Mouse (Mus musculus) heart, embryonic 14.5 days (tissue): ENCODE data around the gene Enthd1. TPM values are rescaled to one million over a fixed set of nuclear protein-coding genes. Genes with fewer than 3 reads are reported as not detected.

ENCODE experiments used
- ATAC-seq: fragments of 200-750 bp; cut with Nextera tagmentation; 2 replicates; pipeline ENCODE4 v1.8.0; 2017; ENCODE audit warnings: low read depth, moderate TSS enrichment; ENCODE audit not compliant: insufficient number of reproducible peaks, insufficient read depth, low FRiP score
- H3K27ac ChIP-seq, 2 experiments: fragments of 200-500 bp in 1 of 2; fragments of 300-500 bp in 1 of 2; sonication (generic) in 1 of 2; replicated peaks in 1 of 2; 2 replicates each; pipeline ENCODE4 v1.5.1; 2012 to 2014; ENCODE audit warnings: low read depth in 2 of 2, low read length in 2 of 2, control low read depth in 1 of 2, mild to moderate bottlenecking in 1 of 2, mixed read lengths in 1 of 2; ENCODE audit not compliant: control insufficient read depth in 1 of 2, insufficient read depth in 1 of 2
- H3K27me3 ChIP-seq: fragments of 300-500 bp; sonication (generic); 2 replicates; pipeline ENCODE4 v1.6.1; 2014; ENCODE audit warnings: mild to moderate bottlenecking, low read length, control low read depth; ENCODE audit not compliant: control insufficient read depth, insufficient read depth
- H3K36me3 ChIP-seq: fragments of 300-500 bp; sonication (generic); 2 replicates; pipeline ENCODE4 v1.6.1; 2014; ENCODE audit warnings: mild to moderate bottlenecking, control low read depth, low read length, mixed read lengths; ENCODE audit not compliant: control insufficient read depth, insufficient read depth
- H3K4me1 ChIP-seq, 2 experiments: fragments of 200-500 bp in 1 of 2; fragments of 300-500 bp in 1 of 2; sonication (generic) in 1 of 2; 2 replicates each; pipeline ENCODE4 v1.6.1; 2012 to 2014; ENCODE audit warnings: low read length in 2 of 2, control low read depth in 1 of 2, mixed read lengths in 1 of 2; ENCODE audit not compliant: control insufficient read depth in 2 of 2, insufficient read depth in 2 of 2
- H3K4me2 ChIP-seq: fragments of 300-500 bp; sonication (generic); 2 replicates; pipeline ENCODE4 v1.6.1; 2014; ENCODE audit warnings: mild to moderate bottlenecking, low read length
- H3K4me3 ChIP-seq, 2 experiments: fragments of 200-500 bp in 1 of 2; fragments of 300-500 bp in 1 of 2; sonication (generic) in 1 of 2; 2 replicates each; pipeline ENCODE4 v1.5.1; 2012 to 2014; ENCODE audit warnings: low read length in 2 of 2, mild to moderate bottlenecking in 2 of 2, control low read depth in 1 of 2, low read depth in 1 of 2, moderate library complexity in 1 of 2; ENCODE audit not compliant: control insufficient read depth in 1 of 2, insufficient read depth in 1 of 2
- H3K9ac ChIP-seq: fragments of 300-500 bp; sonication (generic); 2 replicates; pipeline ENCODE4 v1.6.1; 2014; ENCODE audit warnings: mild to moderate bottlenecking, low read length
- H3K9me3 ChIP-seq: fragments of 300-500 bp; sonication (generic); 2 replicates; pipeline ENCODE4 v1.6.1; 2016; ENCODE audit warnings: low read length, control low read depth; ENCODE audit not compliant: control insufficient read depth
- WGBS: fragments of 180-500 bp; shearing (Covaris S2); extraction: QIAGEN DNeasy Blood & Tissue Kit; methylation state at CpG from one replicate; pipeline ENCODE4 v1.1.7; 2014; 5-methylcytosine and 5-hydroxymethylcytosine counted together
- polyA plus RNA-seq: library from polyadenylated mRNA; unstranded; fragments of >200 nt; fragmentation: Nextera tagmentation; extraction: Ambion mirVana; gene quantifications from 2 replicates; pipeline ENCODE4 v1.2.1, GENCODE M21; 2014

Enthd1 gene
- polyA plus RNA-seq, 1 experiment from 2014 or later: not detected

DNA sequence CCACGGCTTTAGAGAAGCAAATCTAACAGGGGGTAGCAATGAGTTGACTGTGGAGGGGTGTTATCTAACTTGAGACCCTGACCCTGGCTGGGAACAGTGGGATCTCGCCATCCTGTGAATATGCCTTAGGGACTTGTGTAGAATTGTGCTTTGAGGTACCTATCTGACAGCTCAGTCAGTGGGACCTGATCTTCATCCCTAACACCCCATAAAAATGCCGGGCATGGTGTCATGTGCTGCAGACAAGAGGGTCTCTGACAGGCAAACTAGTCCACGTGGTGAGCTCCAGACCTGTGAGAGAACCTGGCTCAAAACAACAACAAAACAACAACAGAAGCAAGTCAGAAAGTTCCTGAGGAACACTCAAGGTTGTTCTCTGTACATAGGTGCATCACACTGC, 34.9 kb upstream of the Enthd1 start:
- Histone ChIP-seq H3K9ac (no peak overlapping the region), H3K9me3 (no peaks in the 10 kb centered on the region), H3K27me3 (no peaks in the 10 kb centered on the region), H3K4me1 (peaks cover 7 to 11% of the 10 kb centered on the region in 2 experiments; a peak in 3 of 4 replicates), H3K27ac (no peak overlapping the region), H3K4me2 (peak overlapping the region; percentile 32; the same call in 1 of the 2 replicates), H3K36me3 (no peaks in the 10 kb centered on the region), H3K4me3 (no peak overlapping the region)
- peak; percentile 43; the same call in 1 of the 2 replicates for ATAC-seq
- 39% methylated on average over 4 of the region's 4 CpGs for WGBS

DNA sequence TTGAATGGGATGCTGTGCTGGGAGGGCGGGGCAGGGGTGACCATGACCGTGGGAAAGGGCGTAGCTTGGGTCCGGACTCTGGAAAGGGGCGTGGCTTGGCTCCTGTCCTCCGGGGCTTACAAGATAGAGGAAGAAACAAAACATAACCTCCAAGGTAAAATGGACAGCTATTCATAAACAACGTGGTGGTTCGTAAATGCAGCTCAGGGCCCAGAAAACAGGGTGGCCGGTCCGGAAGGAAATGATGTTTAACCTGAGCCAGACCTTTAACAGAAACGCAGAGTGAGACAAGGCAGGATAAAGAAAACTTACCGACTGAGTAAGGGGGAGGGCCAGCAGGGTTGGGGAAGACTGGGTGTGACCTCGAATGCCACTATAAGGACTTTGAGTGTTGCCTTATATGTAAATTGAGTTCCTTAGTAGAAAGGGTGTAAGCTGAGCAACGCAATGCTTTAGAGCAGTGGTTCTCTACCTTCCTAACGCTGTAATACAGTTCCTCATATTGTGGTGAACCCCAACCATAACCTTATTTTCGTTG, 34.3 kb upstream of the Enthd1 start:
- H3K27me3 ChIP-seq: no peaks in the 10 kb centered on the region
- no peak overlapping the region for H3K9ac ChIP-seq
- no peak overlapping the region for H3K27ac ChIP-seq
- no peaks in the 10 kb centered on the region for H3K36me3 ChIP-seq
- H3K4me1 ChIP-seq: peaks cover 7 to 11% of the 10 kb centered on the region in 2 experiments; a peak in 3 of 4 replicates
- H3K9me3 ChIP-seq: no peaks in the 10 kb centered on the region
- peak; percentile 43; the same call in 1 of the 2 replicates for ATAC-seq
- peak overlapping the region; percentile 32 for H3K4me2 ChIP-seq
- WGBS: 27% methylated on average over 16 of the region's 16 CpGs
- H3K4me3 ChIP-seq: peak overlapping the region; percentile 2 to 16; a peak in 1 of 4 replicates

DNA sequence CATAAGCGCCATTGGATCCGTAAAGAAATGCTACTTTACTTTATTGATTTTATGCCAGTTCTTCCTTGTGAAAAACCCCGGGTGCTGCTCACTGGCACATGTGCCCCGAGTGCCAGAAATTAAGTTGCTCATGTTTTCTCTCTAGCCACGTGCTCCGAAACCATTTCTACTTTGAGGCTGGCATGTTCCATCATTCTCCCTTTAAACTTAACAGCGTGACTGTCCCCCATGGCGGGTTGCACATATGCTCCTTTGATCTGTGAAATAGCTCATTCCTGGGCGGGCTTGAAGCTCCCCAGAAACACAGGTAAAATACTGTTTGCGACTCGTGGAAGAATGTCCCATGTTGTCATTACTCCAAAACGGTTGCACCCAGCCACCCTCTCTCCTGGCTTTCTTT, 33.8 kb upstream of the Enthd1 start:
- Histone ChIP-seq H3K4me3 (no peak overlapping the region), H3K9ac (no peak overlapping the region), H3K36me3 (no peaks in the 10 kb centered on the region), H3K27me3 (no peaks in the 10 kb centered on the region), H3K4me2 (peak overlapping the region; percentile 32), H3K9me3 (no peaks in the 10 kb centered on the region), H3K4me1 (peaks cover 7 to 13% of the 10 kb centered on the region in 2 experiments; a peak in 3 of 4 replicates), H3K27ac (no peak overlapping the region)
- WGBS: 69% methylated on average over 12 of the region's 12 CpGs
- no peak for ATAC-seq

DNA sequence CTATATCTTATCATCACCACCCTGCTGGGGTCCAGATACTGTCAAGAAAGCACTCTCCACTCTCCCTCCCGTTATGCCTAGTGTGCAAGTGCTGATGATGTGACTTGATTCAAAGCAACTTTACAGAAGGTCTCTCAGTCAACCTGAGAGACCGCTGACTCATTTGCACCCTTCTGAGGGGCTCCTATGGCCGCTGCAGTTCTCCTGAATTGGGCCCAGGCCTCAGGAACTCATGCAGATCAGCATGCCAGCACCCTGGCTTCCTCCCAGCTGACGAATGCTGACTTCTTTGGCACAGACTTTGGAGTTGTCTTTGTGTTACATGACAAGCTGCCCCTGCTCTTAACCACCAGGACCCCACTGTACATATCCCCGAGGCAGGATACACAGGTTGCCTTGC, 28.9 kb upstream of the Enthd1 start:
- Histone ChIP-seq H3K4me2 (no peak overlapping the region), H3K4me1 (peaks cover 1 to 7% of the 10 kb centered on the region in 2 experiments; a peak in 3 of 4 replicates), H3K9ac (no peak overlapping the region), H3K4me3 (no peak overlapping the region), H3K9me3 (no peaks in the 10 kb centered on the region), H3K27ac (no peak overlapping the region), H3K27me3 (no peaks in the 10 kb centered on the region; the same call in 1 of the 2 replicates), H3K36me3 (no peaks in the 10 kb centered on the region)
- ATAC-seq: no peak
- 28% methylated on average over 5 of the region's 5 CpGs for WGBS

DNA sequence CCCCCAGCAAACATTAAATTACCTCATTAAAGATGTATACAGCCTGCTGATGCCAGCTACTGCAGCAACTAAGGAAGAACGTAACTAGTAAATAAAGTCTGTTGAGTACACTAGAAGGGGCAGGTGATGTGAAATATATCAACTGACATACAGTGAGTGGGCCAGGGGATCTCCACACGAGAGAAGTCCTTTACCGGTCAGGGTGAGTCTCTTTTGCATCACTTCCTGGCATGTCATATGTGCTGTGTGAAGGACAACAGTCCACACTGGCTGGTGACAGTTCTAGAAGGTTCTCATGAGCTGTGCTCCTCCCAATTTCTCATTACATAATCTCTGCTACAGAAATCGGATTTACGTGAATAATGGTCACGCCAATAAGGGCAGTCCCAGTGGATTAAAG, 27.8 kb upstream of the Enthd1 start:
- no peak for ATAC-seq
- no peaks in the 10 kb centered on the region for H3K9me3 ChIP-seq
- WGBS: 82% methylated on average over 6 of the region's 6 CpGs
- no peak overlapping the region for H3K4me2 ChIP-seq
- H3K27ac ChIP-seq: no peak overlapping the region
- H3K9ac ChIP-seq: no peak overlapping the region
- no peaks in the 10 kb centered on the region for H3K36me3 ChIP-seq
- no peaks in the 10 kb centered on the region; the same call in 1 of the 2 replicates for H3K27me3 ChIP-seq
- H3K4me3 ChIP-seq: no peak overlapping the region
- peaks cover 0 to 6% of the 10 kb centered on the region in 2 experiments; a peak in 1 of 4 replicates for H3K4me1 ChIP-seq

DNA sequence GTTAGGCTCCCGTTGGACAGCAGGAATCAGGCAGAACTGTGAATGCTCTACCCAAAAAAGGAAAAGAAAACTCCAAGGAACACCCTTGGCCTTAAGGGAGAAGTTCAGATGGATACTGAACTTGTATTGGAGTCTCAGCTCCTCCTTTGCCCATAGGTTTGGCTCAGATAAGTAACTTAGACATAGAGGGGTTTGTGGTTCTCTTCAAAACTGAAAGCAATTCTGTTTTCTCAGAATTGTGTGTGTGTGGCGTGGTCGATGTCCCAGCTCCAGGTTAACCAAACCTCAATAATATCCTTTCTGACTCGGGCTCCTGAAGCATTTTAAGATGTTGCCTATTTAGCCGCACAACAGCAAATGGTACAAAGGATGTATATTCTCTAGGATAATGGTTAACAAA, 25.7 kb upstream of the Enthd1 start:
- 83% methylated on average over 5 of the region's 5 CpGs for whole genome bisulfite sequencing
- no peaks in the 10 kb centered on the region for H3K9me3 ChIP-seq
- ATAC-seq: no peak
- no peak overlapping the region for H3K27ac ChIP-seq
- no peak overlapping the region for H3K9ac ChIP-seq
- H3K4me1 ChIP-seq: peaks cover 0 to 6% of the 10 kb centered on the region in 2 experiments; a peak in 2 of 4 replicates
- H3K27me3 ChIP-seq: no peaks in the 10 kb centered on the region; the same call in 1 of the 2 replicates
- H3K36me3 ChIP-seq: no peaks in the 10 kb centered on the region
- no peak overlapping the region for H3K4me2 ChIP-seq
- no peak overlapping the region for H3K4me3 ChIP-seq

DNA sequence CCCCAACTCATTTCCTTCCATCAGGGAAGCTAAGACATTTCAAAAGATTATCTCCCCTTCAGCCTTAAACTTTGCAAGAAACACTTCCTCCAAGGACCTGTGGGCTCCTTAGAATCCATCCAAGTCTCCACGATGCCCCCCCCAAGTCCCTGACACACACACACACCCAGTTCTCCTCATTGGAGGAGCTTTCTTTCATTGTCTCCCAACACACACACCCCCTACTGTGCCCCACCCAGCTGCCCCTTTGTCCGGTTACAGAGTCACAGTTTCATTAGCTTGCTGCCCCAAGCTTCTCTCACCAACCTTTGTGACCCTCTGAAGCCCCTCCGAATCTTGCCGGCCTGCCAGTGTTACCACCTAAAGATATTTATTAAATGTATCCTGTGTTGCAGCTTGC, 21.3 kb upstream of the Enthd1 start:
- Histone ChIP-seq H3K9ac (no peak overlapping the region), H3K4me3 (no peak overlapping the region), H3K4me2 (no peak overlapping the region), H3K27ac (no peak overlapping the region), H3K9me3 (no peaks in the 10 kb centered on the region), H3K36me3 (no peaks in the 10 kb centered on the region), H3K4me1 (peaks cover 0 to 4% of the 10 kb centered on the region in 2 experiments; a peak in 2 of 4 replicates), H3K27me3 (peaks cover 13% of the 10 kb centered on the region)
- no peak for ATAC-seq
- WGBS: 62% methylated on average over 4 of the region's 4 CpGs
